Comparison of ENCODE assay signal across 9 mouse cellular contexts in the genomic region with DNA sequence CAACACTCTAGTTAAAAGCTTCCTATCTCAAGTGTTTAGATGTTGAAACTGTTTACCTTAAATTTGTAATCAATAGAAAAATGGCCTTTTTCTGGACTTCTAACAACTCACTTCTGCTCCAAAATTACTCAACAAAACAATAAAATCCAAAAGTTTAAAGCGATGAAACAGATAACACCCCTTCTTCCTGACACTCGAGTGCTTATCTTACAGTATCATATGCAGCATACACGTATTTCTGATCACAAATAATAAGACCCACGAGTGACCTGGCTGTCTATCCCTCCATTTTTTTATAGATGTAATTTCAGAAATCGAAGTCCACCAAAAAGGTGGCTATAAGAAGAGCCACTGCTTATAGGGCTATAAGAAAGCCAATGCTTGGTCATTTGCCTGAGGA. TPM values are rescaled to one million over a fixed set of nuclear protein-coding genes. Genes with fewer than 3 reads are reported as not detected.
DNase-seq lines count a peak whose midpoint lies in the region; ATAC-seq and TF ChIP-seq lines count a peak whose summit lies in the region.
"Had no signal": no experiment of that assay in that cellular context is flagged by ENCODE, and none has a peak within 500 bp of the region (broad histone marks: within the 10 kb centered on the region; RNA-seq: fewer than 3 reads in every experiment).

No protein-coding gene starts in this region.

- peak overlapping the region; percentile 83 for H3K4me3 ChIP-seq in kidney, embryonic 15.5 days (replicated peaks)
- H3K4me3 ChIP-seq in embryonic facial prominence, embryonic 11.5 days (ENCODE audit: low read depth, low read length): no peak overlapping the region
- H3K4me3 ChIP-seq in intestine, postnatal 0 days (ENCODE audit: low read depth, low read length): peak overlapping the region; percentile 88
- H3K4me3 ChIP-seq in neural tube, embryonic 13.5 days: peak overlapping the region; percentile 75

- ATAC-seq in kidney, embryonic 15.5 days (replicated peaks; ENCODE audit: low FRiP score): no peak
- no peak for ATAC-seq in embryonic facial prominence, embryonic 11.5 days (replicated peaks; ENCODE audit: insufficient number of reproducible peaks, low FRiP score, low TSS enrichment, low read depth)
- no peak for ATAC-seq in intestine, postnatal 0 days
- ATAC-seq in neural tube, embryonic 13.5 days (ENCODE audit: low read depth): no peak

- DNase-seq in kidney, adult 9 months: no peak
- DNase-seq in embryonic facial prominence, embryonic 11.5 days (ENCODE audit: low spot score): no peak
- DNase-seq in adrenal gland, postnatal 14 days: no peak
- DNase-seq in urinary bladder, adult 2 months (ENCODE audit: low spot score): no peak
- DNase-seq in ovary, adult 18-20 months (ENCODE audit: low spot score): no peak
- DNase-seq: thymus, postnatal 14 days had no signal

- H3K9me3 ChIP-seq in kidney, embryonic 15.5 days (replicated peaks): no peaks in the 10 kb centered on the region
- H3K9me3 ChIP-seq in embryonic facial prominence, embryonic 11.5 days (replicated peaks; ENCODE audit: control insufficient read depth, low read length): no peaks in the 10 kb centered on the region
- H3K9me3 ChIP-seq in intestine, postnatal 0 days (ENCODE audit: control insufficient read depth): no peaks in the 10 kb centered on the region
- H3K9me3 ChIP-seq in neural tube, embryonic 13.5 days: no peaks in the 10 kb centered on the region

- peak overlapping the region; percentile 74 for H3K4me2 ChIP-seq in kidney, embryonic 15.5 days
- peak overlapping the region; percentile 70; the same call in 1 of the 2 replicates for H3K4me2 ChIP-seq in embryonic facial prominence, embryonic 11.5 days (ENCODE audit: low read depth, low read length)
- H3K4me2 ChIP-seq in intestine, postnatal 0 days (replicated peaks; ENCODE audit: low read depth): peak overlapping the region; percentile 83
- H3K4me2 ChIP-seq in neural tube, embryonic 13.5 days: peak overlapping the region; percentile 62

- no peaks in the 10 kb centered on the region for H3K27me3 ChIP-seq in kidney, embryonic 15.5 days
- H3K27me3 ChIP-seq in embryonic facial prominence, embryonic 11.5 days (ENCODE audit: control insufficient read depth, insufficient read depth, low read length): no peaks in the 10 kb centered on the region
- H3K27me3 ChIP-seq in intestine, postnatal 0 days (replicated peaks; ENCODE audit: control insufficient read depth, insufficient read depth, low read length): no peaks in the 10 kb centered on the region
- no peaks in the 10 kb centered on the region for H3K27me3 ChIP-seq in neural tube, embryonic 13.5 days

- TF ChIP-seq CTCF in intestine, postnatal 0 days (IDR thresholded peaks at IDR 0.05; ENCODE audit: low read depth): no peak

- 75% methylated on average over 5 of the region's 5 CpGs for WGBS in kidney, embryonic 15.5 days
- 87% methylated on average over 5 of the region's 5 CpGs for WGBS in embryonic facial prominence, embryonic 11.5 days
- 43% methylated on average over 5 of the region's 5 CpGs for WGBS in intestine, postnatal 0 days
- WGBS in neural tube, embryonic 13.5 days: 83% methylated on average over 5 of the region's 5 CpGs

- peak overlapping the region; percentile 90; the same call in 1 of the 2 replicates for H3K9ac ChIP-seq in kidney, embryonic 15.5 days
- no peak overlapping the region for H3K9ac ChIP-seq in embryonic facial prominence, embryonic 11.5 days (replicated peaks; ENCODE audit: low read length)
- peak overlapping the region; percentile 88; the same call in 1 of the 2 replicates for H3K9ac ChIP-seq in intestine, postnatal 0 days (ENCODE audit: low read depth, low read length)
- H3K9ac ChIP-seq in neural tube, embryonic 13.5 days: peak overlapping the region; percentile 86

- no peaks in the 10 kb centered on the region for H3K36me3 ChIP-seq in kidney, embryonic 15.5 days
- H3K36me3 ChIP-seq in embryonic facial prominence, embryonic 11.5 days (replicated peaks; ENCODE audit: control insufficient read depth, insufficient read depth, low read depth, low read length): no peaks in the 10 kb centered on the region
- H3K36me3 ChIP-seq in intestine, postnatal 0 days (ENCODE audit: control insufficient read depth, insufficient read depth): no peaks in the 10 kb centered on the region
- no peaks in the 10 kb centered on the region for H3K36me3 ChIP-seq in neural tube, embryonic 13.5 days

- peaks cover 19% of the 10 kb centered on the region for H3K4me1 ChIP-seq in kidney, embryonic 15.5 days
- H3K4me1 ChIP-seq in embryonic facial prominence, embryonic 11.5 days (ENCODE audit: control insufficient read depth, insufficient read depth, low read length): no peaks in the 10 kb centered on the region
- peaks cover 15% of the 10 kb centered on the region for H3K4me1 ChIP-seq in intestine, postnatal 0 days (replicated peaks; ENCODE audit: control insufficient read depth, insufficient read depth, low read length)
- peaks cover 29% of the 10 kb centered on the region for H3K4me1 ChIP-seq in neural tube, embryonic 13.5 days (replicated peaks)

- no peak overlapping the region for H3K27ac ChIP-seq in kidney, embryonic 15.5 days
- H3K27ac ChIP-seq in embryonic facial prominence, embryonic 11.5 days (replicated peaks; ENCODE audit: low read depth, low read length): no peak overlapping the region
- H3K27ac ChIP-seq in intestine, postnatal 0 days (ENCODE audit: low read depth, low read length): no peak overlapping the region
- H3K27ac ChIP-seq in neural tube, embryonic 13.5 days (replicated peaks): no peak overlapping the region

RNA-seq across cellular contexts. Expression of gene Ero1l, which starts 1.6 kb away (rescaled TPM):
- polyA plus RNA-seq in kidney, embryonic 15.5 days (2015; fragmentation: Nextera tagmentation; extraction: Ambion mirVana): 30.0 and 33.5 TPM in 2 replicates
- polyA plus RNA-seq in embryonic facial prominence, embryonic 11.5 days (2014; fragmentation: Nextera tagmentation; extraction: Ambion mirVana): 32.8 and 41.7 TPM in 2 replicates
- 96.3 and 96.6 TPM in 2 replicates for polyA plus RNA-seq in intestine, postnatal 0 days (2015; fragmentation: Nextera tagmentation; extraction: Ambion mirVana)
- 20.4 and 22.3 TPM in 2 replicates for polyA plus RNA-seq in neural tube, embryonic 13.5 days (2015; fragmentation: Nextera tagmentation; extraction: Ambion mirVana)
- 33.7 and 37.0 TPM in 2 replicates for total RNA-seq in adrenal gland, postnatal 14 days (2021)
- 24.0 and 28.2 TPM in 2 replicates for polyA plus RNA-seq in urinary bladder, adult 2 months (2012; rRNA removed)

RNA-seq across cellular contexts. Expression of gene Psmc6, which starts 12.7 kb away (rescaled TPM):
- polyA plus RNA-seq in kidney, embryonic 15.5 days (2015; fragmentation: Nextera tagmentation; extraction: Ambion mirVana): 153 and 164 TPM in 2 replicates
- 254 and 268 TPM in 2 replicates for polyA plus RNA-seq in embryonic facial prominence, embryonic 11.5 days (2014; fragmentation: Nextera tagmentation; extraction: Ambion mirVana)
- 98.6 and 98.8 TPM in 2 replicates for polyA plus RNA-seq in intestine, postnatal 0 days (2015; fragmentation: Nextera tagmentation; extraction: Ambion mirVana)
- 178 and 184 TPM in 2 replicates for polyA plus RNA-seq in neural tube, embryonic 13.5 days (2015; fragmentation: Nextera tagmentation; extraction: Ambion mirVana)
- total RNA-seq in adrenal gland, postnatal 14 days (2021): 114 and 121 TPM in 2 replicates
- 99.6 and 102 TPM in 2 replicates for polyA plus RNA-seq in urinary bladder, adult 2 months (2012; rRNA removed)

RNA-seq across cellular contexts. Expression of gene Styx, which starts 34.0 kb away (rescaled TPM):
- 57.0 and 69.9 TPM in 2 replicates for polyA plus RNA-seq in kidney, embryonic 15.5 days (2015; fragmentation: Nextera tagmentation; extraction: Ambion mirVana)
- polyA plus RNA-seq in embryonic facial prominence, embryonic 11.5 days (2014; fragmentation: Nextera tagmentation; extraction: Ambion mirVana): 33.4 and 40.5 TPM in 2 replicates
- polyA plus RNA-seq in intestine, postnatal 0 days (2015; fragmentation: Nextera tagmentation; extraction: Ambion mirVana): 40.1 and 46.5 TPM in 2 replicates
- 60.1 and 68.3 TPM in 2 replicates for polyA plus RNA-seq in neural tube, embryonic 13.5 days (2015; fragmentation: Nextera tagmentation; extraction: Ambion mirVana)
- 28.5 and 32.3 TPM in 2 replicates for total RNA-seq in adrenal gland, postnatal 14 days (2021)
- 15.6 and 16.3 TPM in 2 replicates for polyA plus RNA-seq in urinary bladder, adult 2 months (2012; rRNA removed)
